Mouse (Mus musculus) left cerebral cortex, postnatal 4 days (tissue): ENCODE results near the gene Rnf5. TPM values are rescaled to one million over a fixed set of nuclear protein-coding genes. Genes with fewer than 3 reads are reported as not detected.
A peak's percentile ranks its signal among the peaks of the same experiment; 100 is the strongest.

Experiments
- DNase-seq: peaks from one replicate; pipeline ENCODE4 v3.0.0-alpha.2; 2022
- intact Hi-C: fragments of 180-260 bp; cut with DNase I; formaldehyde crosslinking; loops from one replicate; pipeline ENCODE4 v1.15.1; 2025
- total RNA-seq, 2 experiments: library from RNA; stranded (reverse); gene quantifications; 2 replicates each; pipeline ENCODE4 v1.2.3; 2021

The Rnf5 gene
- total RNA-seq, 2 experiments from 2014 or later = 106 to 109 TPM

DNA sequence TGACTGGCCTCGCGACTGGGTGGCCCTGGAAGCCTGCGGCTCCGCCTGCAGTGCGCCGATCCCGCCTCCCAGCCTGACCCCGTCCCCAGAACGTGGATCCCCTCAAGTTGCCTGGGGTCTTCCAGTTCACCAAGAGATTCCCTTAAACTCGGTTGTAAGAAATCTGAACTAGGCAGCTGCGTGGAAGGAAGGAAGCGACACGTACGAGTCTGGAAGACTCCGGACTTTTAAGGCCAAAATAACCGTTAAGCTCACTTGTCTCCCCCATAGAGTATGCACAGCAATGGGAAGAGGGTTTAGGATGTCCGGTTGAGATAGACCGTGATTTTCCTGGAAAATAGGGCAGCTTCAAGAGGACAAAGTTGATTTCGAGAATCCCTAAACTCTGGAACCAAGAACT lies 15.7 kb downstream of the Rnf5 start:
- DNase-seq = no peak
- intact Hi-C loops = no loop called here

GRCm38 (mm10) chr17:34587423-34587811 lies 16.1 kb downstream of the Rnf5 start:
- peak; percentile 97 for DNase-seq
- intact Hi-C loops = no loop called here

DNA sequence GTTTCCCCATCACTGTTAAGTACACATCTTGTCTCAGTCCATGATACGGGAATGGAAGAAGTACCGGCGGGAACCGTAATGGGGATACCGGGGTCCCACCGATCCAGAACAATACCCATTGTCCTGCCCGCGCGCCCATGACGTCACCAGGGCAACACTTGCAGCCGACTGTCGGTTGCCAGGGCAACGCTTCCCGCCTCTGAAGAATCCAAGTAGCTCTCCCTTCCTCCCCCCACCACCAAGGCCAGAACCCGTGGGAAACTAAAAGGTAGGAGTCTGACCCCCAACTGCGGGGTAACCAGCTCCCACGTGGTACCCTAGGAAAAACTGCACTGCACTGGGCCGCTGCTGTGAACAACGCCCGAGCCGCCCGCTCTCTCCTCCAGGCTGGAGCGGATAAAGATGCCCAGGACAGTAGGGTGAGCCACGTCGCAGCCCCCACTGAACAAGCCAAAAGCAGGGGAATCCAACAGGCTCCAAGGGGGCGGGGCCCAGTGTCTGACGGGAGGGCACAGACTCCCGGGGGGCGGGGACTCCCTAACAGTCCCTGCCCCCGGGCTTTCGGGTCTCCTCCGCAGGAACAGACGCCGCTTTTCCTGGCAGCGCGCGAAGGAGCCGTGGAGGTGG lies 16.6 kb downstream of the Rnf5 start:
- intact Hi-C loops = no loop called here
- peak; percentile 97 for DNase-seq

DNA sequence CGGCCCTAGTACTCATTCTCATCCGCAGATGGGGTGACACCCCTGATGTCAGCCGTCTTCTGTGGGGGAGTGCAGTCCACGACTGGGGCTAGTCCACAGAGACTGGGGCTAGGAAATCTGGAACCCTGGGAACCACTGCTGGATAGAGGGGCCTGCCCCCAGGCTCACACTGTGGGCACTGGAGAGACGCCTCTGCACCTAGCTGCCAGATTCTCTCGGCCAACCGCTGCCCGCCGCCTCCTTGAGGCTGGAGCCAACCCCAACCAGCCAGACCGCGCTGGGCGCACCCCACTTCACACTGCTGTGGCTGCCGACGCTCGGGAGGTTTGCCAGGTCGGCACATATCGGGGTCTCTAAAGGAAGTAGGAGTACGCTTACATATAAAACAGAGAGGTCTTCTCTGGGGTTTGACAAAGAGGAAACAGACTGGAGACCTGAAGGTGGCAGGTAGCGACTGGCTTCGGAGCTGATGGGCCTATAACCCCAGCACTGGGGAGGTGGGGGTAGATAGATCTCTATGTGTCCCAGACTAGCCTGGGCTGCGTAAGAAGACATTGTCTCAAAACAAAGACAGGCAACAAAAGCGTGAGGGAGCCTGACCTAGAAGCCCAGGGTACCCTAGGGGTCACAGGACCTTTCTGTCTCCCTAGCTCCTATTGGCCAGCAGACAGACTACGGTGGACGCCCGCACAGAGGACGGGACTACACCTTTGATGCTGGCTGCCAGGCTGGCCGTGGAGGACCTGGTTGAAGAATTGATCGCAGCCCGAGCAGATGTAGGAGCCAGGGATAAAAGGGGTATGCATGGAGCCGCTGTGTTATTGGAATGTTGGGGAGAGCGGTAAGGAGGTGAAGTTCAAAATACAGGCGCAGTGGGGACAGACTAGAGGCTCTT lies 17.4 kb downstream of the Rnf5 start:
- peak; percentile 40 for DNase-seq
- intact Hi-C loops = no loop called here

DNA sequence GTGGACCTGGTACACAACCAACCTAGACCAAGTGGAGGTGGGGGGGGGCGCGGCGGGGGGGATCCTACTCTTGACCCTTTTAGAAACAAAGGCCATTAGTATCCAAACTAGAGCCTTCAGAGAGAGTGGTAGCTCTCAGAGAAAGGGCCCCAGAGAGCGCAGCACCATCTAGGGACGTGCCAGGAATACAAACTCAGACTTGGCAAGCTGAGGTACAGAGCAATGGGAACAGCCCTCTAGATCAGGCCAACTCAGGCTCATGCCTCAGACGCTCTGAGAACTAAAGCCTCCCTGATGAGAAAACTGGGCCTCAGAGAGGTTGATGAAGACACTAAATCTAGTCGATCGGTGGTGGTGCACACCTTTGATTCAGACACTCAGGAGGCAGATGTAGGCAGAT lies 18.4 kb downstream of the Rnf5 start:
- intact Hi-C loops = no loop called here
- no peak for DNase-seq

- no peak for DNase-seq
- intact Hi-C loops = no loop called here
These were observed 19.7 kb downstream of the Rnf5 start for GRCm38 (mm10) chr17:34583819-34584218.

GRCm38 (mm10) chr17:34583397-34583796 lies 20.1 kb downstream of the Rnf5 start:
- DNase-seq = peak; percentile 41
- intact Hi-C loops = no loop called here

DNA sequence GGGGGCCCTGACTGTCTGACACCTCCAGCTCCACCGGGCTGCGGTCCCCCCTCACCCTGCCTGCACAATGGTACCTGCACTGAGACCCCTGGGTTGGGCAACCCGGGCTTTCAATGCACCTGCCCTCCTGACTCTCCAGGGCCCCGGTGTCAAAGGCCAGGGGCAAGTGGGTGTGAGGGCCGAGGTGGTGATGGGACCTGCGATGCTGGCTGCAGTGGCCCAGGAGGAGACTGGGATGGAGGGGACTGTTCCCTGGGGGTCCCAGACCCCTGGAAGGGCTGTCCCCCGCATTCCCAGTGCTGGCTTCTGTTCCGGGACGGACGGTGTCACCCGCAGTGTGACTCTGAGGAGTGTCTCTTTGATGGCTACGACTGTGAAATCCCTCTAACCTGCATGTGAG lies 21.0 kb downstream of the Rnf5 start:
- intact Hi-C loops = no loop called here
- no peak for DNase-seq

GRCm38 (mm10) chr17:34578070-34578469 lies 25.4 kb downstream of the Rnf5 start:
- intact Hi-C loops = no loop called here
- DNase-seq = no peak

GRCm38 (mm10) chr17:34576577-34576976 lies 26.9 kb downstream of the Rnf5 start:
- intact Hi-C loops = no loop called here
- DNase-seq = no peak

DNA sequence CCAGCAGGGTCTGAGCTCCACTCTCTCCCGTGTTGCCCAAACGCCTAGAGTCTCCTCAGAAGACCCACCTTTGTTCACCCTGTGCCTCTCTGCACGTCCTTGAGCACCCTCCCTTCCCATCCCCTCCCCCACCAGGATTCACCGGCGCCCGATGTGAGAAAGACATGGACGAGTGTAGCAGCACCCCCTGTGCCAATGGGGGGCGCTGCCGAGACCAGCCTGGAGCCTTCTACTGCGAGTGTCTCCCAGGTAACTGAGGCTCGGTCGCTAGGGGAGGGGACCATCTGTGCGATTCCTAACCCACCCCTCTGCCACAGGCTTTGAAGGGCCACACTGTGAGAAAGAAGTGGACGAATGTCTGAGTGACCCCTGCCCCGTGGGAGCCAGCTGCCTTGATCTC lies 31.1 kb downstream of the Rnf5 start:
- intact Hi-C loops = no loop called here

DNA sequence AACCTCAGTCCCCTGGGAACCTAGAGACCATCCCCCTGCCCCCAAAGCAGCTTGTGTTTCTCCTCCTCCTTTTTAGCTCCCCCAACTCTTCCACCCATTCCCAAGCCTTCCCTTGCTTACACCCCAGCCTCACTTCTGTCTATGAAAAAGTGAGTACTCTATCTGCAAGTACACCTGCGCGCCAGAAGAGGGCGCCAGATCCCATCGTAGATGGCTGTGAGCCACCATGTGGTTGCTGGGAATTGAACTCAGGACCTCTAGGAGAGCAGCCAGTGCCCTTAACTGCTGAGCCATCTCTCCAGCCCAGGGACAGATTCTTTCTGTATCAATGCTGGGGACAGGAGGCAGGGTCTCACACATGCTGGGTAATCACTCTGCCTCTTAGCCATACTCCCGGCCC lies 31.6 kb downstream of the Rnf5 start:
- DNase-seq = no peak
- intact Hi-C loops = no loop called here

More for the DNA sequence above, 31.1 kb downstream of the Rnf5 start:
- no peak for DNase-seq

DNA sequence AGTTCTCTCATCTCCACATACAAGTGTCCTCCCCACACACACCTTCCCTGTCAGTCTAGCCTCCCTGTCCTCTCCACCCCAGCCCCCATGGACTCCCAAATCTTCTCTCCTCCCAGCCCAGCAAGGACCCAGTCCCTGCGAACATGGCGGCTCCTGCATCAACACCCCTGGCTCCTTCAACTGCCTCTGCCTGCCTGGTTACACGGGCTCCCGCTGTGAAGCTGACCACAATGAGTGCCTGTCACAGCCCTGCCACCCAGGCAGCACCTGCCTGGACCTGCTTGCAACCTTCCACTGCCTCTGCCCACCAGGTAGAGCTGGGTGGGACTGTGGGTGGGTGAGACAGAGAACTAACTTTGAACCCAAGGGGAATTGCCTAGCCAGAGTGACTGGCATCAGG lies 33.6 kb downstream of the Rnf5 start:
- intact Hi-C loops = no loop called here

GRCm38 (mm10) chr17:34568421-34568820 lies 35.1 kb downstream of the Rnf5 start:
- no peak for DNase-seq
- intact Hi-C loops = no loop called here

More for the DNA sequence above, 33.6 kb downstream of the Rnf5 start:
- no peak for DNase-seq

DNA sequence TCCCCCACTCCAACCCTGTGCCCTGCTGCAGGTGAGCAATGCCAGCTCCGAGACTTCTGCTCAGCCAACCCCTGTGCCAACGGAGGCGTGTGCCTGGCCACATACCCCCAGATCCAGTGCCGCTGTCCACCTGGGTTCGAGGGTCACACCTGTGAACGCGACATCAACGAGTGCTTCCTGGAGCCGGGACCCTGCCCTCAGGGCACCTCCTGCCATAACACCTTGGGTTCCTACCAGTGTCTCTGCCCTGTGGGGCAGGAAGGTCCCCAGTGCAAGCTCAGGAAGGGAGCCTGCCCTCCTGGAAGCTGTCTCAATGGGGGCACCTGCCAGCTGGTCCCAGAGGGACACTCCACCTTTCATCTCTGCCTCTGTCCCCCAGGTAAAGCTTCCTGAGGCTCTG lies 36.2 kb downstream of the Rnf5 start:
- DNase-seq = no peak
- intact Hi-C loops = no loop called here

DNA sequence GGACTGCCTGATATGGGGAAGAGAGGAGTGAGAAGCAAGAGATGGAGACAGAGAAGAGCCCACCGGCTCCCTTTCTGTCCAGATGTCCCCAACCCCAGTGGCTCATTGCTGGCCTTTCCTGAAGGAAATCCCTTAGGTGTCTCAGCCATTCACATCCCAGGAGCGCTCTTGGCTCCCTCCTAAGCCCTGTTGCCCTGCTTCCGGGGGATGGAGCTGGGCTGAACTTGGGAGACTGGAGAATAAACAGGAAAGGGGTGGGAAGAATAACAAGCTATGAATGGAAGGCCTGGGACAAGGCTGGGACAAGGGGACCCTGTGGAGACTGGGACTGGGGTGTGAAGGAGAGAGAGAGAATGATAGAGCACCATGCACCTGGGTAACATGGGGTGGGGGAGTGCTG lies 38.7 kb downstream of the Rnf5 start:
- intact Hi-C loops = no loop called here
- no peak for DNase-seq

- intact Hi-C loops = no loop called here
- DNase-seq = no peak
These were observed 39.5 kb downstream of the Rnf5 start, which contains the start of gene Notch4 for GRCm38 (mm10) chr17:34564003-34564421. TSS of gene Notch4 (plus strand) at chr17:34564268.

DNA sequence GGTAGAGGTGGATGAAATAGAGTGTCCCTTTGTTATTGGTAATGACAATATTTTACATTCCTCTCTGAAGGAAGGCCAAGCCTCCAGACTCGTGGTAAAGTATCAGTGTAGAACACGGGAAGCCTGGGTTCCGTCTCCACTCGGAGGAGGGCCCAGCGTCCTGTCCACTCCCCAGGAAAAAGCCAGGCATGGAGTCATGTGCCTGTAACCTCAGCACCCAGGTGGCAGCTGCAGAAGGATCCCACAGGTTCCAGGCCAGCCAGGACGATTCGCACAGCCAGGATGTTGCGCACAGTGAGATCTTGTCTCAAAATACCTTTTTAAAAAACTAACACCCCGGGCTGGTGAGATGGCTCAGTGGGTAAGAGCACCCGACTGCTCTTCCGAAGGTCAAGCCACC lies 40.1 kb downstream of the Rnf5 start:
- intact Hi-C loops = no loop called here
- no peak for DNase-seq

DNA sequence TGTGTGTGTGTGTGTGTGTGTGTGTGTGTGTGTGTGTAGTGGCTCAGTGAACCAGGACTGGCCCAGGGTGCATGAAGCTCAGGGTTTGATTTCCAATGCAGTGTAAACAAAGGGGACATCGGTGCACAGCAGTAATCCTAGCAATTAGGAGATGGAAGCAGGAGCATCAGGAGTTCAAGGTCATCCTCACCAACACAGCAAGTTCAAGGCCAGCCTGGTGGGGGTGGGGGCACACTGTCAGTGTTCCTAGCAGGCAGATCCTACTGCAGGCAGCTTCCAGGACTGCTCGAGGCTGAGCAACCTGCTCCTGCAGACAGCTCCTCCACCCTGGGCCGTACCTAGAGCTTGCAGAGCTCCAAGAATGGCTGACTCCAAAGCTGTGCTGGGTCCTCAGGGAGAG lies 40.9 kb downstream of the Rnf5 start:
- intact Hi-C loops = no loop called here
- DNase-seq = no peak

- intact Hi-C loops = no loop called here
- DNase-seq = no peak
These were observed 42.3 kb downstream of the Rnf5 start for GRCm38 (mm10) chr17:34561200-34561599.

DNA sequence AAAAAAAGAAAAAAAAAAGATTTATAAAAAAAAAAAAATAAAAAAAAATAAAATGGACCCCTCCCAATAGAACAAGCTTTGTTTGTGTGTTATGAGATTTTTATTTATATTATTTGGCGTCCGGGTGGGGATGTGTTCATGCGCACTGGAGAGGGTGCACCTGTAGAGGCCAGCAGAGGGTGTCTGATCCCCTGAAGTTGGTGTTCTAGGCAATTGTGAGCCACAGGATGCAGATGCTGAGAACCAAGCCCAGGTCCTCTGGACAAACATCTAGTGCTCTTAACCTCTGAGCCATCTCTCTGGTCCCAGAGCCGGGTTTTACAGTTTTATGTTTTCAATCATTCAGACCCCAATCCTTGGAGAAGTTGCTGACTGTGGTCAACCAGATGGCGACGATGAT lies 43.1 kb downstream of the Rnf5 start:
- no peak for DNase-seq

DNA sequence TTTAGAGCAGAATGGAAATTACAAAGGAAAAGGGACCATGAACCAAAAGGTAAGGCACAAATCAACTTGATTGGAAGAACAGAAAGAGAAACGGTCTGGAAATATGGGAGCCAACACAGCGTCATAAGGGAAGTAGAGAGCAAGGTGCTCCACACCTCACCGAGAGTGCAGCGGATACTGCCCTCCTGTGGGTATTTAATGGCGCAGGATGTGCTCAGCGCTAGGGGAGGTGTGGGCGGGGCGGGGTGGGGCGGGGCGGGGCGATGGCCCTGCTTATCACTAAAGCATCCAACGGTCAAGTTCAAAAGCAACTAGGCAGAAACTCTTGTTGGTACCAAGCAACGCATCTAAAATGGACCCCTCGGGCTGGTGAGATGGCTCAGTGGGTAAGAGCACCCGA lies 43.6 kb downstream of the Rnf5 start:
- intact Hi-C loops = loop anchor here (5.0 kb wide), 1 partner anchor 123 kb away; no protein-coding TSS in a partner anchor
- no peak for DNase-seq

More for the DNA sequence above, 43.1 kb downstream of the Rnf5 start:
- intact Hi-C loops = no loop called here
